Mouse (Mus musculus): Measurements from ENCODE around the gene Nxph4. TPM values are rescaled to one million over a fixed set of nuclear protein-coding genes. Genes with fewer than 3 reads are reported as not detected.
A peak's percentile ranks its signal among the peaks of the same experiment; 100 is the strongest.

Nxph4 gene
- total RNA-seq, 2 experiments from 2014 or later: 4.4 to 7.4 TPM

DNA sequence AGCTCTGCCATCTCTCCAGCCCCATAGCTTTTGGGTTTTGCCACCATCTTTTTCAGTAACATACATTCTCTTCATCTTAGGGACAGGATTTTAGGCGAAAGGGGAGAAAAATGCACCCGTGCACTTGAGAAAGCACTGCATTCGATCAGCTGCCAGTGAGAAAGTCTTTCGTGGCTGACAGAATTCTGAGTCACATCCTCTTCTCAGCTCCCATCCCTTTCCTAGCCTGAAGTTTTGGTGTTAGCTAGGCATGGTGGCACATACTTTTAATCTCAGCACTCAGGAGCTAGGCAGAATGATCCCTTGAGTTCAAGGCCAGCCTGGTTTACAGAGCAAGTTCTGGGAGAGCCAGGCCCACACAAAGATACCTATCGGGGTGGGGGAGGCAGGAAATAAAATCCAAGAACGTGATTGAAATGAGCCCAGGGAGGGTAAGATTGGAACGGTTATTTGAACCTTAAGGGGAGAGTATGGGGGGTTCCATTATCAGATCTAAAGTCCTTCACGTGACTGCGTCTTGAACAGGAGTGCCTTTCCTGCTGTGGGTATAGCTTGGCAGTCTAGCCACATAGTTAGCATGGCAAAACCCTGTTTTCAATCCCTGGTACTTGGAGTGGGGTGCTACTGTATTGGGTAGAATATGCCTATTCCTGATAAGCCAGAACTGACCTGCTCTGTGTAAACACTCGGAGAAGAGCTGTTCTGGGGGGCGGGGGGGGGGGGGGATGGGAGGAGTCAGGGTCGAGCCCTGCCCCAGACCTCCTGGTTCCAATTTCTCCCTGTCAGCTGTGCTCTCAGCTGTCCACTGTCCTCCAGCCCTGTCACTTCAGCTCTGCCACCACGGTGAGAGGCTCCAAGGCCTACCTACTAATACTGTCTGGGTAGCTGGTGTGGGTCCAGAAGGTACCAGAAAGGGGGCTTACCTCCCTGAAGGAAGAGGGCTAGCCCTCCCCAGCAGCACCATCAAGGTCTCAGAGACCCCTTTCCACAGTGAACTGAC, 33.2 kb downstream of the Nxph4 start, which contains the start of gene Stac3:
TSS of gene Stac3 (plus strand) at position 793 of the 1,000 bp plus-strand sequence.
- intact Hi-C loops (cut with DNase I): loop anchor here (5.0 kb wide), 1 partner anchor 36 kb away; no protein-coding TSS in a partner anchor
- no peak for DNase-seq (ENCODE audit: low spot score in 2 of 2)

DNA sequence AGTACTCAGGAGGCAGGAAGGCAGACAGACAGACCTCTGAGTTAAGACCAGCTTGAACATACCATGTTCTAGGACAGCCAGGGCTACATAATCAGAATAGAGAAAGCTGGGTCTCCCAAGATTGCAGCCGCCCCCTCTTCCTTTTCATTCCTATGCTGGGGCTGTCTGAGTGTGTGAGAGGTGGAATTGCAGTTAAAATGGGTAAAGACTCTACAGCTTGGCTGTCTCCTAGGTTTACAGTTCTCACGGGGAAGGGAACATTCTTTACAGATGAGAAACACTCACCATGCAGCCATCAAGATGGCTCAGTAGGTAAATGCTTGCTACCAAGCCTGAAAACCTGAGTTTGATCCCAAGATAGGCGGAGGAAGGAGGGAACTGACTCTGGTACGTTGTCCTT, 34.3 kb downstream of the Nxph4 start:
- DNase-seq (ENCODE audit: low spot score in 2 of 2): no peak
- intact Hi-C loops (cut with DNase I): loop anchor here (5.0 kb wide), 1 partner anchor 37 kb away; no protein-coding TSS in a partner anchor

DNA sequence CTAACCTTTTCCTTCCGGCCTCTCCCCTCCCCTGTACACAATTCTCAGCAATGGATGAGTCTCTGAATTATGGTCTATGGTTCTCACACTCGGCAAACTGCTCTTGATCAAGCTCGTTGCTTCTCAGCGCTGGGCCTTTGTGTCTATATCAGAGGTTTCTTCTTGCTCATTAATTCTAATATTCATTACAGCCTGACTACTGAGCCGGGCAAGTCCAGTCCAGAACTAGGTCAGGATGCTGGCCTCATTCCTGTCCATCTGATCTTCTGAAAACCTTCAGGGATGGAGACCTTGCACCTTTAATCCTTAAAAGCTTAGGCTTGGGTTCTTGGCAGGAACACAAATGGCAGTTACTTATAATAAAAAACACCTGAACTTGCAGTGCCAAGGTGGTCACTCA, 34.8 kb downstream of the Nxph4 start:
- intact Hi-C loops (cut with DNase I): no loop called here
- no peak for DNase-seq (ENCODE audit: low spot score in 2 of 2)

DNA sequence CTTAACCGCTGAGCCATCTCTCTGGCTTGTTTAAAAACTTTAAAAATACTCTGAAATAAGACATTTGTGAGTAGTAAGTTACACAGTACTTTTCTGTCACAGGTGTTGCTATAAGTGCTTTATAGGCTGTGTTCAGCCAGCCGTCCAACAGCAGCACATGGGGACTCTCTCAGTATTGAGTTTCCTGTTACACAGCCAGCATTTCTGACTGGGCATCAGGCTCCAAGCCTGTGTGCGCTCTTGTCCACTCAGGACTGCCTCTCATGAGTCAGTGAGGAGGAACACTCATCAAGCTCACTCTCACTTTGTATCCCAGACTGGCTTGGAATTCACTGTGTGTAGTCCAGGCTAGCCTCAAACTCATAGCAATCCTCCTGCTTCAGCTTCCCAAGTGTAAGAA, 38.2 kb downstream of the Nxph4 start:
- DNase-seq (ENCODE audit: low spot score in 2 of 2): no peak

DNA sequence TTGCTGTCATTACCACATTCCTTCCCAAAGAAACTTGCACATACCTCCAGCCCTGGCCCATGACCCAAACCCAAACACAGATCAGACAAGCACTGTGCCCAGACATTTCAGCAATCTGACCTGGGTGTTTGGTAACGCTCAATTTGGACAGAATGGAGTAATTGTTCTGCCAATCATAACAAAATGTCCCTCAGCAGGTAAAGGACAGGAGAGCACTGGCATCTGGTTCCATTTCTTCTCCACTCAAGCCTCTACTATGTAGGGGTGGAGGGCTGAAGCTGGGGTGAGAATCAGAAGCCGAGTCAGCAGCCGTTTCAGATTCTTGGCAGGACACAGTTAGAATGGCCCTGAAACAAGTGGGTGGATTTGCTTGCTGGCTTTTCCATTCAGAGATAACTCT, 42.2 kb downstream of the Nxph4 start:
- intact Hi-C loops (cut with DNase I): no loop called here
- DNase-seq (ENCODE audit: low spot score in 2 of 2): no peak

More for the DNA sequence above, 38.2 kb downstream of the Nxph4 start:
- intact Hi-C loops (cut with DNase I): no loop called here

DNA sequence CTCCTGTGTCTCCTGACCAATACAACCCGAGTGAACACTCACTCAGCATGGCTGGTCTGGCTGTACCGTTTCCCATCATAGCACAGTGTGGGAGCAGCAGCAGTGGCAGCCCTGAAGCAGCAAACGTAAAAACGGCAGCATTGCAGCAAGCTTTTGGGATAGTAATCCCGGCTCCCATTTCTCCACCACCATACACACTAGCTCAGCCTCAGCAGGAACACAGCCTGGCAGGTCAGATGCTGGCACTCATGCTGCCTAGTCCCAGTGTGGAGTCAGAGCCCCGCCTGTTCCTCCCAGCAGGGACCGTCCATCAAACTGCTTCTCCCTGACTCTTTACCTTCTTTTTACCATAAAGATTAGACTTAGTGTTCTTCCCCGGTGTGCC, 43.2 kb downstream of the Nxph4 start:
- intact Hi-C loops (cut with DNase I): no loop called here

DNA sequence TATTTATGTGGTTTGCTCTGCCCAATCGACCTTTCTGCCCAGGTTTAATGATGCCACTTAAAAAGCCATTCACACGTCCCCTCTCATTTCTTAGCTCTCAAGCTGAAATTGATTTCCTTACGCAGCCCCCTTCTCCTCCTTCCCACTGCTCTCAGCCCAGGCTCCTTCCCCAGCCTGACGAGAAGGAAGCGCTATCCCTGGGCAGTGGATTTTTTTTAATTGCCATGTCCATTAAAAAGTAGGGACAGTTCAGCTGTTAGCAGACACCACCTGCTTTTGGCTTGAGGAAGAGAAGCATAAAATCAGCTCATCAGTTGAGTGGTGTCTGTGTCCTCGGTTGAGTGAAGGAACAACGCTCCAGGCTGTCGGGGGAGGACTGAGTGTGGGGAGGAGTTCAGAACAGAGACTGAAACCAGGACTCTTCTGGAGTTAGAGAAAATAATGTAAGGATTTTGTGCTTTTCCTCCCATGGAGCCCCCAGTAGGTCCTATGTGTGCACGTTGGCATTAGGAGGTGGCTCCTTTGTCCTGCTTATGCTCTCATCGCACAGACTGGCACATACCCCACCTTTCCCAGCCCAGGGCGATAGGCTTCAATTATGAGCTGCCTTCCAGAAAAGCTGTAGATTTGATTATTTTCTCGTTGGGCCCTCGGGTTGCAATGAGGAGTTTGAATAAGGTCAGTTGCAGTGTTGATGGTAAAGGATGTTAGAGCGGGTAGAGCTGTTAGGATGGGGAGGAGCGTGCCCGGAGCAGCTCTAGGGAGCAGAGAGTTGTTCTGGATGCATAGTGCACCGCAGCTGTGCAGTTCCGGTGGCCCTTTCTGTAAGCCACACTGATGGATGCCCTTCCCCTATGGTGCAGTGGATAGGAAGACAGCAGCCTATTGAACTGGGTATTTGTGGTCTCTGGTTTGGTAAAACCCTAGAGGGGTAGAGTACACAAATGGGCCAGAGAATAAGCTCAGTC, 43.9 kb downstream of the Nxph4 start:
- intact Hi-C loops (cut with DNase I): no loop called here
- DNase-seq (ENCODE audit: low spot score in 2 of 2): no peak

More for the DNA sequence above, 43.2 kb downstream of the Nxph4 start:
- no peak for DNase-seq (ENCODE audit: low spot score in 2 of 2)

DNA sequence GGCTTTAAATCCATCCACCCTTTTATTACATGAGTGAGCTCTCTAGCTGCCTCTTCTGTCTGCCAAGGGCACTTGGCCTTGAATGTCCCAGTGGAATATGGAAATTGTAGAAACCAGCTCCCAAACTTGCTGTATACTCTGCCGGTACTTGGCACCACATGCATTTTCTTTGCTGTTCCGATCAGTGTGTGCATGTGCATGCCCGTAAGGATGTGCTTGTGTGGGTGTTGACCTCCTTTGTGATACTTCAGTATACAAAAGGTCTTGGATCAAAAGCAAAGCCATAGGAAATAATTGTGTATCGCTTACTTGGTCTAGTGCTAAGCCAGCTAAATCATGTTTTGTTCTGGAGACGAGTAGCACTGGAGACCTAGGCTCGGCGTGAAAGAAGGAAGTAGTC, 45.5 kb downstream of the Nxph4 start:
- DNase-seq (ENCODE audit: low spot score in 2 of 2): no peak
- intact Hi-C loops (cut with DNase I): no loop called here

DNA sequence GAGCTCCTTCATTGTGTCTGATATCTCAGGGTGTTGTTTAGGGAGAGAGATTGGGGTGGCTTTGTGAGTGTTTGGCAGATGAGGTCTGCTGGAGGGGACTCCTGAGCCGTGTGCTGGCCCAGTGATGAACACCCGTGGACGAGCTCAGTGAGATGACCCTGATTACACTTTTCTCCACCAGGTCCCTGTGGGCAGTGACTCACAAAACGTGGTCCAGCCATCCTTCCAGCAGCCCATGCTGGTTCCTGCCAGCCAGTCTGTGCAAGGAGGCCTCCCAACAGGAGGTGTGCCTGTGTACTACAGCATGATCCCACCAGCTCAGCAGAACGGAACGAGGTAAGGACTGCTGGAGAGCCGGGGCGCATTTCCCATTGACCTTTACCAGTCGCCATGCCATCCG, 49.1 kb downstream of the Nxph4 start:
- DNase-seq (ENCODE audit: low spot score in 2 of 2): no peak
- intact Hi-C loops (cut with DNase I): no loop called here

DNA sequence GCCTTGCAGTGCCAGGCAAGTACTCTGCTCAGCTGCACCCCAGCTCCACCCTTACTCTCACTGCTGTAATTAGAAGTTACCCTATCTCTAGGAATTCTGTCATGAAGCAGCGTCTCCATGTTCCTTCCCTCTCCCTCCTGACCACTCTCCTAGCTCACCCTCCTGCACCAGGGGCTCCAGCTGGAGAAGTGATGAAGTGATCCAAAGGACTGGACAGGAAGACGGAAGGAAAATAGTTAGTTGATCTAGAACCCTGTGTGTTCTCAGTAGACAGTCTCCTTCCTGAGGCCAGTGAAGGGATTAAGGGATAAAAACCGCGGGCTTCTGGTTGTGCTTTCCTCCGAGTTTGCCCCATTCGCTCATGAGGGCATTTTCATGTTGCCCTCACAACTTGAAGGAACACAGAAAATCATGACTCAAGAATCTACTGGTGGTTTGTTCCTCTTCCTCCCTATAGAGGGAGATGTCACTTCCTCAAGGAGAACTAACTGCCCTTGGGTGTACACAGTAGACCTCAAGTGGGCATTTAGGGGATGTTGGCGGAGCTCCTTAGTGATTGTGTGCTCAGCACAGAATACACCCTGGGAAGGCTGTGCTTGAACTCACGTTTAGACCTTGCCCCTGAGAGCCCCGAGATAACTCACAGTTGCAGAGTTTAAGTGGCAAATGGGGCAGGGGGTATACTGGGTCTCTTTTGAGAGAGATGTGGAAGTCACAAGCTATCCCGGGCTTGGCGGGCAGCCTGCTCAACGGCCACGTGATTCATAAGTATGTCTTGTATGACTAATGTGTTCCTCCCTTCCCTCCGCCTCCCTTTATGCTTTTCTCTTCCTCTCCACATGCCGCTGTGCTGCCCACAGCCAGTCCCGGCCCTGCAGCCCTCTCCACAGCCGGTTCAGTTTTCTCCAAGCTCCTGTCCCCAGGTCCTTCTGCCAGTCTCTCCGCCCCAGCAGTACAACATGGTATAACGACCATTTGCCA, 53.2 kb downstream of the Nxph4 start:
- intact Hi-C loops (cut with DNase I): no loop called here
- peak; percentile 58 to 62 for DNase-seq (ENCODE audit: low spot score in 2 of 2)

DNA sequence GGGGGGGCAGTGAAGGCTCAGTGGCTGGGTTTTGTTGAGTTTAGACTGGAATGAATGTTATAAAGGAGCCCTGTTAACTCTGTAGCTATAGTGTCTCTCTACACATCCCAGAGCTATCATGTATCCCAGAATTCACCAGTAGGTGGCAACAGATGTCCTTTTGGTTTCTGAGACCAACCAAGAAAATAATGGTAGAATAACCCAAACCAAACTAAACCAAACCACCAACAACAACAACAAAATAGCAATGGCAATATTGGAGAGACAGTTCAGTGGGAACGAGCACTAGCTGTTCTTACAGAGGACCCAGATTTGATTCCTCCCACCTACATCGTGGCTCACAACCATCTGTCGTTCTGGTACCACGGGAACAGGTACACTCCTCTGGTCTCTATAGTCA, 55.2 kb downstream of the Nxph4 start:
- peak; percentile 53 to 57 for DNase-seq (ENCODE audit: low spot score in 2 of 2)
- intact Hi-C loops (cut with DNase I): no loop called here

DNA sequence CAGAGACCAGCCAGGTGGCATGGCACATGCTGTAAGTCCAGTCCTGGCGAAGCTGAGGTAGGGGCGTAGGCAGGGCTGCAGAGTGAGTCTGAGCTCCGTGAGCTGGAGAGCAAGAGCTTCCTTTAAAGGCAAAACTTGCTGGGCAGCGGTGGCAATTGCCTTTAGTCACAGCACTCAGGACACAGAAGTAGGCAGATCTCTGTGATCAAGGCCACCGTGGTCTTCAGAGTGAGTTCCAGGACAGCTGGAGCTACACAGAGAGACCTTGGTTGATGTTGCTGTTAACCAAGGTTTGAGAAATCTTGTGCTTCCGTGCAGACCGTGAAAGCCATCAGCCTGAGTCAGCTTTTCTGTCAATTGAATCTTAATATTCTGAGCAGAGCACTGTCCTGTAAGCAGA, 57.1 kb downstream of the Nxph4 start:
- intact Hi-C loops (cut with DNase I): no loop called here

DNA sequence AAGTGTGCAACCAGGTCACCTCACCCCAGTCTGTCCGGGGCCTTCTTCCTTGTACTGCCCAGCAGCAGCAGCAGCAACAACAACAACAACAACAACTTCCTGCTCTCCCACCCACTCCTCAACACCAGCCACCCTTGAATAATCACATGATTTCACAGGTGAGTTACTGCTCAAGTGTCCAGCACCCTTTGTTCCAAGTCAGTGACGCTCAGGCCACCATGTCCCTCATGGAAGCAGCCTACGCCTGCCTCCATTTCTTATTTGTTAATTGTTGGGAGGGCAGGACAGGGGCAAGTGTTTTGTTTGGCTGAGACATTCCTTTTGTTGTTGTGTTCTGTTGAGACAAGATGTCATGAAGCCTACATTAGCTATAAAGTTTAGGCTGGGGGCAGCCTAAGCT, 57.8 kb downstream of the Nxph4 start:
- intact Hi-C loops (cut with DNase I): no loop called here
- no peak for DNase-seq (ENCODE audit: low spot score in 2 of 2)

More for the DNA sequence above, 57.1 kb downstream of the Nxph4 start:
- no peak for DNase-seq (ENCODE audit: low spot score in 2 of 2)

Other genes starting within 250 kb of the Nxph4 start
- 10 to 100 TPM; 41.2 to 44.7 TPM for gene Mbd6, start 245.5 kb downstream of the Nxph4 start, total RNA-seq (2021)
- 10 to 100 TPM; 59.1 to 61.5 TPM for gene Mars, start 222.8 kb downstream of the Nxph4 start, total RNA-seq (2021)
- 1 to 10 TPM in 1 of 2 experiments, under 1 TPM in 1; 0.66 to 1.2 TPM for gene Arhgap9, start 212.6 kb downstream of the Nxph4 start, total RNA-seq (2021)
- gene Gli1, start 192.6 kb downstream of the Nxph4 start, total RNA-seq (2021): 1 to 10 TPM; 1.6 to 1.9 TPM
- gene Inhbe, start 180.1 kb downstream of the Nxph4 start, total RNA-seq (2021): under 1 TPM in 1 of 2 experiments, not detected in 1; 0.13 TPM
- not detected for gene Inhbc, start 164.1 kb downstream of the Nxph4 start, total RNA-seq (2021)
- gene R3hdm2, start 154.2 kb downstream of the Nxph4 start, total RNA-seq (2021): 100 to 1,000 TPM; 333 to 340 TPM
- 10 to 100 TPM in 1 of 2 experiments, 1 to 10 TPM in 1; 3.0 to 10.0 TPM for gene Stac3, start 32.9 kb downstream of the Nxph4 start, total RNA-seq (2021)
- gene Ndufa4l2, start 19.6 kb downstream of the Nxph4 start, total RNA-seq (2021): 1 to 10 TPM; 7.4 to 8.9 TPM
- 10 to 100 TPM; 27.5 to 32.9 TPM for gene Shmt2, start 12.1 kb downstream of the Nxph4 start, total RNA-seq (2021)
- gene Lrp1, start 86.6 kb upstream of the Nxph4 start, total RNA-seq (2021): 100 to 1,000 TPM; 285 to 305 TPM
- 1 to 10 TPM; 8.6 to 10.0 TPM for gene Stat6, start 108.4 kb upstream of the Nxph4 start, total RNA-seq (2021)
- gene Nemp1, start 132.3 kb upstream of the Nxph4 start, total RNA-seq (2021): 1 to 10 TPM; 3.9 to 4.6 TPM
- 10 to 100 TPM; 35.2 to 40.7 TPM for gene Nab2, start 134.0 kb upstream of the Nxph4 start, total RNA-seq (2021)
- under 1 TPM; 0.21 to 0.51 TPM for gene Myo1a, start 170.6 kb upstream of the Nxph4 start, total RNA-seq (2021)
- 10 to 100 TPM; 15.3 to 21.0 TPM for gene Tac2, start 189.9 kb upstream of the Nxph4 start, total RNA-seq (2021)
- gene Zbtb39, start 205.0 kb upstream of the Nxph4 start, total RNA-seq (2021): 1 to 10 TPM; 8.5 to 8.8 TPM
- 1 to 10 TPM; 1.3 to 1.5 TPM for gene Gpr182, start 217.2 kb upstream of the Nxph4 start, total RNA-seq (2021)
- gene Rdh1, start 225.2 kb upstream of the Nxph4 start, total RNA-seq (2021): under 1 TPM; 0.18 to 0.21 TPM
- not detected for gene Rdh16f1, start 225.2 kb upstream of the Nxph4 start, total RNA-seq (2021)
- gene Rdh9, start 241.8 kb upstream of the Nxph4 start, total RNA-seq (2021): under 1 TPM; 0.87 to 0.94 TPM